Mouse (Mus musculus) spleen, postnatal 36 days (tissue): ENCODE data around the gene Stard9.

Experiments used
- DNase-seq, 2 experiments: peaks; one replicate each; pipeline ENCODE4 v3.0.0; 2022; ENCODE audit warnings: low spot score in 2 of 2, mixed read lengths in 1 of 2

Gene Stard9

GRCm38 (mm10) chr2:120729775-120730585 is 101.1 kb downstream of the Stard9 start:
- peak; percentile 8 to 18 for DNase-seq

GRCm38 (mm10) chr2:120730639-120731166 is 101.8 kb downstream of the Stard9 start:
- peak; percentile 16 to 35 for DNase-seq

- peak; percentile 93 for DNase-seq
These were observed 102.4 kb downstream of the Stard9 start for GRCm38 (mm10) chr2:120731167-120731862.

- no peak for DNase-seq
These were observed 103.1 kb downstream of the Stard9 start for GRCm38 (mm10) chr2:120731877-120732530.

- DNase-seq = no peak
These were observed 116.6 kb downstream of the Stard9 start for GRCm38 (mm10) chr2:120745496-120745895.

GRCm38 (mm10) chr2:120748041-120748440 is 119.1 kb downstream of the Stard9 start:
- DNase-seq = no peak

GRCm38 (mm10) chr2:120761922-120762321 is 133.0 kb downstream of the Stard9 start:
- DNase-seq = no peak

- DNase-seq = no peak
These were observed 141.5 kb downstream of the Stard9 start for GRCm38 (mm10) chr2:120770265-120770935.
